Mouse (Mus musculus) heart, embryonic 15.5 days (tissue): Measurements from ENCODE around the gene Aaas. TPM values are rescaled to one million over a fixed set of nuclear protein-coding genes. Genes with fewer than 3 reads are reported as not detected.

Source experiments
- ATAC-seq: fragments of 200-750 bp; cut with Nextera tagmentation; replicated peaks from 2 replicates; pipeline ENCODE4 v1.8.0; 2017; ENCODE audit warnings: low read depth, moderate TSS enrichment; ENCODE audit not compliant: insufficient number of reproducible peaks, insufficient read depth, low FRiP score
- H3K27ac ChIP-seq: fragments of 300-500 bp; sonication (generic); 2 replicates; pipeline ENCODE4 v1.5.1; 2015; ENCODE audit warnings: mild to moderate bottlenecking, inconsistent platforms
- H3K27me3 ChIP-seq: fragments of 300-500 bp; sonication (generic); 2 replicates; pipeline ENCODE4 v1.6.1; 2015; ENCODE audit warnings: inconsistent platforms
- H3K36me3 ChIP-seq: fragments of 300-500 bp; sonication (generic); 2 replicates; pipeline ENCODE4 v1.6.1; 2015; ENCODE audit warnings: mild to moderate bottlenecking, inconsistent platforms
- H3K4me1 ChIP-seq: fragments of 300-500 bp; sonication (generic); replicated peaks from 2 replicates; pipeline ENCODE4 v1.6.1; 2015; ENCODE audit warnings: inconsistent platforms
- H3K4me2 ChIP-seq: fragments of 300-500 bp; sonication (generic); 2 replicates; pipeline ENCODE4 v1.6.1; 2015; ENCODE audit warnings: inconsistent platforms, mild to moderate bottlenecking, moderate library complexity
- H3K4me3 ChIP-seq: fragments of 300-500 bp; sonication (generic); 2 replicates; pipeline ENCODE4 v1.5.1; 2015; ENCODE audit warnings: mild to moderate bottlenecking, inconsistent platforms
- H3K9ac ChIP-seq: fragments of 300-500 bp; sonication (generic); 2 replicates; pipeline ENCODE4 v1.6.1; 2015; ENCODE audit warnings: mild to moderate bottlenecking, inconsistent platforms
- H3K9me3 ChIP-seq: fragments of 300-500 bp; sonication (generic); replicated peaks from 2 replicates; pipeline ENCODE4 v1.6.1; 2016; ENCODE audit warnings: inconsistent platforms
- WGBS: fragments of 180-500 bp; shearing (Covaris S2); methylation state at CpG from one replicate; pipeline ENCODE4 v1.1.7; 2015; ENCODE audit warnings: mixed read lengths; 5-methylcytosine and 5-hydroxymethylcytosine counted together
- polyA plus RNA-seq: library from polyadenylated mRNA; unstranded; fragments of >200 nt; fragmentation: Nextera tagmentation; extraction: Ambion mirVana; gene quantifications from 2 replicates; pipeline ENCODE4 v1.2.1, GENCODE M21; 2015

Gene Aaas
- 39.1 and 52.4 TPM in 2 replicates for polyA plus RNA-seq

DNA sequence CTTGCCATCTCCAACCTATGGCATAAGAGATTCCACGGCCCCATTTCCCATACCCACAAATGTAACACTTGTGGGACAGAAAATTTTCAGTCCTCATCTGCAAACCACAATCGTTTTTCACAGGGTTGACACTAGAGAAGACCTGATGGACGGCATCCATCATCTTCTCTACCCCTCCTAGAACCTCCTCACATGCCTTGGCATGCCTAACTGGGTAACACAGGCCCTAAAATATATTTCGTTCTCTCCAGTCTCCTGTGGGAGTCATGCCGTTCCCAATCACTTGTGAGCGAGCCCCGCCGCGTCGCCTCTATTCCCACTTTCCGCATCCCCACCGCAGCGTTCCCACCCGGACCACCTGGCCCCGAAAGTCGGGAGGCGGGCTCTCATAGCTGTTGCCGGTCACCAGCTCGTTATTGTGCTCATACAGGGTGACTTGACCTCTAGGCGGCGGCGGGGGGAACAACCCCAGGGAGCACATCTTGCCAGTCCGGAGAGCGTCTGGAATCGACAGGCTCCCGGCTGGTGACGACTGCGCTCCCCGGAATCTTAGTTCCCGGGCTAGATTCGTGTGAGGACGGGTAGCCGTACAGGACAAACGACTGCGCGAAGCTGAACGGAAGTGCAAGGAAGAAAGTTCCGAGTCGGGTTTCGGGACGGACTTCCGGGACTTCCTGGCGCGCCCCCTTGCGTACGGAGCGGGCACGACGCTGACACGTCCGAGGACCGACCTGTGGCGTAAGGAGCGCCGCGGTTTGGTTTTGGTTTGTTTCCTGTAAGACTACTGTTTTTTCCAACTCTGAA is at the start of gene Aaas:
Gene Aaas, minus strand, starts transcription at position 634 of the 804 bp plus-strand sequence.
- Histone ChIP-seq H3K4me1 (peaks cover 16% of the 10 kb centered on the region), H3K4me3 (peak within 1 kb of the TSS; percentile 80), H3K9me3 (no peaks in the 10 kb centered on the region), H3K9ac (peak within 1 kb of the TSS; percentile 85), H3K4me2 (peak within 1 kb of the TSS; percentile 84), H3K36me3 (peaks cover 20% of the 10 kb centered on the region), H3K27me3 (no peaks in the 10 kb centered on the region), H3K27ac (peak within 1 kb of the TSS; percentile 81)
- peak; percentile 87 for ATAC-seq
- WGBS, result under 1% methylated on average over 56 of the region's 56 CpGs

DNA sequence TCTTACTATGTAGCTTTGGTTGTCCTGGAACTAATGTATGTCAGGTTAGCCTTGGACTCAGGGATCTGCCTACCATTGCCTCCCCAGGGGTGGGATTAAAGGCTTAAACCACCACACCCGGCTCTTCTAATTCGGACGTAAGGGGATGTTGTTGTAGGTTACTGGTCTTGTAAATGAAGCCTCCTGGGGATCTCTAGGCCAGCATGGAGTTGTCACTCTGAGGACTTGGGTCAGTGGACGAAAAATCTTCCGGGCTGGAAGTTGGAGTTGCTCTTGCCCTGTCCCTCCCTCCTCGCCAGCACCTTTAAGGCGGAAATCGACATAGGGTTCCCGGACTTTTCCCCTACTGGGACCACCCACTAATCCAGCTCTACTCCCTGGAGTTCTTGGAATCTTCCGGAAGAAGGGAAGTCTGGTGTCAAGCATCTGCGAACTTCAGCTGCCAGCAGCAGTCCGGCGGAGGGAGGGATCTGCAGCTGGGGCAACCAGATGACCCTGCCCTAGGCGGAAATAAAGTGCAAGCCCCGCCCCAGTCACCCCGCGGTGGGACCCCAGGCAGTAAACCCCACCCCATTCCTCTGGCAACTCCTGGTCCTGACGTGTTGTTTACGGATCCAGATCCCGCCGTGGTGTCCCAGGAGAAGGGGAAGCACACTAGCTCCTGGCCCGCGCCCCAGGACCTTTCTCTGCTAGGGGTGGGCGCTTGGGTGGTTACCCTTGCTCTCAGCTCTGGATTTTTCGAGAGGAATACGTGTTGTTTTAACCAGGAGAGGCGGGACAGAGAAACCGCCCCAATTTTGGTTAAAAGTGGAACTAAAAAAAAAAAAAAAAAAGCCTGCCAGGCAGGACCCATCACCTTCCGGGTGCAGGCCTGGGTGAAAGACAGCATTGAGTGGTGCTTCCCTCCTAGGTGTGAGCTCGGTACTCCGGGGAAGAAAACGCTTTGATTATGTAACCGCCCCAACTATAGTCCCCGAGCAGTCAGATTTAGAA is 49.0 kb upstream of the Aaas start:
- H3K9ac ChIP-seq, result peak overlapping the region; percentile 69
- ATAC-seq, result peak; percentile 92

DNA sequence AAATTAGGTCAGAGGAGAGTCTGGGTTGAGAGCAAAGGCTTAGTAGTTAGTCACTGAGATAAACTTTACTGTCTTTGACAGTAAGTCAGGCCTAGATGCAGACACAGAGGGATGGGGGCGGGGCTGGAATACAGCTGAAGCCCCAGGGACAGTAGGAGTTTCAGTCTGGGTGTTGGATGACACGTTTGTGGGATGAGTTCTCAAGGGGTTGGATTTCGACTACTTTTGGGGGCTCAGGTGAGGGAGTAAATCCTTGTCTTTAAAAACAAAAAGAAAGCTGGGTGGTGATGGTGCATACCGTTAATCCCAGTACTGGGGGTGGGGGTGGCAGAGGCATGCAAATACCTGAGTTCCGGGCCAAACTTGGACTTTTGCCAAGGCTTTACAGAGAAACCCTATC is 48.1 kb upstream of the Aaas start:
- peaks cover 17% of the 10 kb centered on the region for H3K4me1 ChIP-seq

More for the DNA sequence above, 49.0 kb upstream of the Aaas start:
- peaks cover 18% of the 10 kb centered on the region for H3K4me1 ChIP-seq
- H3K27me3 ChIP-seq, result no peaks in the 10 kb centered on the region
- WGBS, result 2% methylated on average over 34 of the region's 34 CpGs
- no peaks in the 10 kb centered on the region for H3K9me3 ChIP-seq
- peak overlapping the region; percentile 72 for H3K4me2 ChIP-seq
- H3K27ac ChIP-seq, result peak overlapping the region; percentile 94
- no peaks in the 10 kb centered on the region for H3K36me3 ChIP-seq
- peak overlapping the region; percentile 58 for H3K4me3 ChIP-seq

DNA sequence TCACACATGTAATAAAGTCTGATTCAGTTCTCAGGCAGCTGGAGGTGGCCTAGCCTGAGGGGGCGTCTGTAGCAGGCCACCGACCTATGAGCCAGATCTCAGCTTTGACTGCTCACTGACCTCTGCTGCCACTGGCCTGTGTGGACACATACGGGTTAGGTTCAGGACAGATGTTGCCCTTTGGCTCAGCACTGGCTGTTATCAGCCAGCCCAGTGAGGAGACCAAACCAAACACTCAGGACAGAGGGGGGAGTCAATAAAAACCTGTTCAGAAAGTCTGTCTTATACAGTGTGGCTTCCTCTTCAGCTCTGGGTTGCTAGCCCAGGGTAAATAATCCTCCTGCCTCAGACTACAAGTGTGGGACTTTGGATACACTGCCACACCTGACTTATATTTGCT is 44.5 kb upstream of the Aaas start:
- H3K27ac ChIP-seq, result 0 out of 2 replicates have a peak overlapping the region, but pooled peaks have one; percentile 60
- no peaks in the 10 kb centered on the region for H3K9me3 ChIP-seq
- H3K9ac ChIP-seq, result no peak overlapping the region
- no peak overlapping the region for H3K4me3 ChIP-seq
- H3K4me1 ChIP-seq, result peaks cover 23% of the 10 kb centered on the region
- no peaks in the 10 kb centered on the region for H3K36me3 ChIP-seq
- H3K4me2 ChIP-seq, result no peak overlapping the region
- no peaks in the 10 kb centered on the region for H3K27me3 ChIP-seq
- 17% methylated on average over 3 of the region's 3 CpGs for WGBS
- no peak for ATAC-seq

More for the DNA sequence above, 48.1 kb upstream of the Aaas start:
- no peak for ATAC-seq
- no peaks in the 10 kb centered on the region for H3K9me3 ChIP-seq
- H3K27ac ChIP-seq, result peak overlapping the region; percentile 94
- H3K4me3 ChIP-seq, result peak overlapping the region; percentile 58; the same call in 1 of the 2 replicates
- WGBS, result 28% methylated on average over 5 of the region's 5 CpGs
- no peaks in the 10 kb centered on the region for H3K36me3 ChIP-seq
- H3K27me3 ChIP-seq, result no peaks in the 10 kb centered on the region
- H3K4me2 ChIP-seq, result peak overlapping the region; percentile 72
- H3K9ac ChIP-seq, result no peak overlapping the region

DNA sequence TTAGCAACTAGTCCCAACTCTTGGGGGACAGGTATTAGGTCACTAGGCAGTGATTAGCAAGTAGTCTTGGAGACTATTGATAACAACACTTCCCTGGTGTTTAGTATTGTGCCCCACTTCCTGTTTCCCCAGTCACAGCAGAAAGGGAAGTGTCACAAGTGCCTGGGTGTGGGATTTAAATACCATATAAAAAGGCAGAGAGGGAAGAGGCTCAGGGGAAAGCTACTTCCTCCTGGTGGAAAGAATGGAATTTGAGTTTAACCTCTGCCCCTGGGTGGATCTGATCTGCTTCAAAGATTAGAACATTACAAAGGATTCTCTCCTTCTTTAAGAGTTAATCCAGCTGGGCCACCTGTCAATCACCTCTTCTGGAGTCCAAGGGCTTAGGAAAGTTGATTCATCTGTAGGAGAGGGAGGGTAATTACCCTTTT is 43.0 kb upstream of the Aaas start:
- no peak overlapping the region for H3K4me2 ChIP-seq
- no peaks in the 10 kb centered on the region for H3K27me3 ChIP-seq
- peaks cover 16% of the 10 kb centered on the region for H3K4me1 ChIP-seq
- H3K27ac ChIP-seq, result peak overlapping the region; percentile 60
- no peak overlapping the region for H3K4me3 ChIP-seq
- no peaks in the 10 kb centered on the region for H3K36me3 ChIP-seq
- ATAC-seq, result no peak
- H3K9me3 ChIP-seq, result no peaks in the 10 kb centered on the region
- H3K9ac ChIP-seq, result no peak overlapping the region

DNA sequence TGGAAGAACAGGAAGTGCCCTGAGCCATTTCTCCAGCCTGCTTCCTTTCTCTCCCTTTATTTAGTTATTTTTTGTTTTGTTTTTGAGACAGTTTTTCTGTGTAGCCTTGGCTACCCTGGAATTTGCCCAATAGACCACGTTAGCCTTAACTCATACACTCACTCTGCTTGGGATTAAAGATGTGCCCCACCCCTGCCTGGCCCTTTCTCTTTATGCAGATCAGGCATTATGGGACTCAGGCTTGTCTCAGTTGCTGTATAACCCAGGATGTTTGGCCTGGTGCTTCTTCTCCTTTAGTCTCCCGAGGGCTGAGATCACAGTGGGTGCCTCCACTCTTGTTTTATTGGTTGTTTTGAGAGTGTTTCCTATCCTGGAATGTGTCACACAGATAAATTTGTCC is 41.9 kb upstream of the Aaas start:
- no peaks in the 10 kb centered on the region for H3K27me3 ChIP-seq
- H3K27ac ChIP-seq, result peak overlapping the region; percentile 60
- no peaks in the 10 kb centered on the region for H3K9me3 ChIP-seq
- no peak overlapping the region for H3K9ac ChIP-seq
- no peaks in the 10 kb centered on the region for H3K36me3 ChIP-seq
- H3K4me2 ChIP-seq, result no peak overlapping the region
- no peak overlapping the region for H3K4me3 ChIP-seq
- 26% methylated on average over 2 of the region's 2 CpGs for WGBS
- H3K4me1 ChIP-seq, result peaks cover 15% of the 10 kb centered on the region
- ATAC-seq, result no peak

DNA sequence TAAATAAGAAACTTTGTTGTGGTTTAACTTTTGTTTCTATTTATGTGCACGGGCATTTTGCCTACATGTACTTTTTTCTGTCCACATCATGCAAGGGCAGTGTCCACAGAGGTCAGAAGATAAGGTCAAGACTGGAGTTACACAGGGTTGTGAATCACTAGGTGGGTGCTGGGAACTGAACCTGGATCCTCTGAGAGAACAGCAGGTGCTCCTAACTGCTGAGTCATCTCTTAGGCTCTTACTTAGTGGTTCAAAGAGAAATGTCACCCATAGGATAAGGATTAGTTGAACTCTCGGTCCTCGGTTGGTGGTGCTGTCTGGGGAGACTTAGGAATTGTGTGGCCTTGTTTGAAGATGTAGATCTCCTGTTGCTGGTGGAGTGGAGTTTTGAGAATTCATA is 38.4 kb upstream of the Aaas start:
- no peak overlapping the region for H3K9ac ChIP-seq
- H3K27me3 ChIP-seq, result no peaks in the 10 kb centered on the region
- peaks cover 8% of the 10 kb centered on the region for H3K4me1 ChIP-seq
- no peak overlapping the region for H3K27ac ChIP-seq
- H3K4me2 ChIP-seq, result no peak overlapping the region
- H3K4me3 ChIP-seq, result no peak overlapping the region
- no peaks in the 10 kb centered on the region for H3K9me3 ChIP-seq
- ATAC-seq, result no peak
- H3K36me3 ChIP-seq, result no peaks in the 10 kb centered on the region
- WGBS, result 78% methylated on average over 3 of the region's 3 CpGs

DNA sequence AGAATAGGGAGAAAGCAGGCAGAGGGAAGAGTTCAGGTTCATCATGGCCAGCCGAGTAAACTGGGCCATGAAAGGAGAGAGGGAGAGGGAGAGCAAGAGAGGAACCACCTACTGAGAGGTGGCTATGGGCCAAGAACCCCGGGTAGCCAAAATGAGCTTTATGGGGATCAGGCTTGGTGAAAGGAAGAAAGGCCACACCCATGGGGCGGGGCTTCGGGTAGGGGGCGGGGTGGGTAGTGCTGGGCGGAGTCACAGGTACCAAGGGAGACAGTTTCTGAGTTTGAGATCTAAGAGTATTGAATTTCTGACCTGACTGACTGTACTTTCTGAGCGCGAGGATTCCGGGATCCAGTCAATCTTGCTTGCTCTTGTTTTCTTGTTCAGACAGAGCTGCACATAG is 36.1 kb upstream of the Aaas start:
- Histone ChIP-seq H3K4me3 (no peak overlapping the region), H3K9ac (no peak overlapping the region), H3K27me3 (no peaks in the 10 kb centered on the region), H3K9me3 (no peaks in the 10 kb centered on the region), H3K27ac (no peak overlapping the region), H3K36me3 (no peaks in the 10 kb centered on the region), H3K4me2 (no peak overlapping the region), H3K4me1 (no peaks in the 10 kb centered on the region)
- ATAC-seq, result no peak
- WGBS, result 49% methylated on average over 9 of the region's 9 CpGs

DNA sequence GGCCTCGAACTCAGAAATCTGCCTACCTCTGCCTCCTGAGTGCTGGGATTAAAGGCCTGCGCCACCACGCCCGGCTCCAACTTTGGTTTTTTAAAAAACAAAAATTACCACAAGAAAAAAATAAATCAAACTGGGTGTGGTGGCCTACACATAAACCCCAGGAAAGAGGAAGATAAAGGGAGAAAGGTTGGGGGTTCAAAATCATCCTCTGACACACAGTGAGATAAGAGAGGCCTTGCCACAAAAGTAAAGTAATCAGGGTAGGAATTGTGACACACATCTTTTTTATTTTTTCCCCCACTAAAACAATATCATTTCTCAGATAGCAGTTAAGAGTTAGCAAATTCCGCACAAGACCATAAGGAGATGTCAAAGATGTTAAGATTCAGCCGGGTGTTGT is 33.1 kb upstream of the Aaas start:
- Histone ChIP-seq H3K27me3 (no peaks in the 10 kb centered on the region), H3K9me3 (no peaks in the 10 kb centered on the region), H3K9ac (no peak overlapping the region), H3K36me3 (no peaks in the 10 kb centered on the region), H3K4me1 (no peaks in the 10 kb centered on the region), H3K4me2 (no peak overlapping the region), H3K27ac (no peak overlapping the region), H3K4me3 (no peak overlapping the region)
- WGBS, result 82% methylated on average over 6 of the region's 6 CpGs
- no peak for ATAC-seq

DNA sequence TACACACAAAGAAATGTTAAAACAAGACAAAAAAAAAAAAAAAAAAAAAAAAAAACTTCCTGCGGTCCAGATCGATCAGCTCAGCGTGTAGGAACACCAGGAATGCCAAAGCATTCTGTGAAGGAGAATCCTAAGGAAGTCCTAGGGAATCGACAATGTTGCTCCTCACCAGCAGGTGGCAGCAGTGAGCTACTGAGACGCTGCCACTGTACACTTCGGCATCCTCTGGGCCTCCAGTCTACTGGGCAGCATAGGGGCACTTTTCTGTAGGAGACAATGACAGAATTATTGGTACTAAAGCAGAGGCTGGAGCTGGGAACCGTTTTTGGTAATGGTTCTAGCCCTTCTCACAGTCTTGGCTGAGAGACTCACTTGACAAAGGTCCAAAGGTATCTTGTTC is 31.0 kb upstream of the Aaas start:
- Histone ChIP-seq H3K9ac (no peak overlapping the region), H3K4me3 (no peak overlapping the region), H3K4me1 (peaks cover 14% of the 10 kb centered on the region), H3K4me2 (no peak overlapping the region), H3K36me3 (no peaks in the 10 kb centered on the region), H3K9me3 (no peaks in the 10 kb centered on the region), H3K27me3 (no peaks in the 10 kb centered on the region), H3K27ac (no peak overlapping the region)
- ATAC-seq, result peak; percentile 60; the same call in 1 of the 2 replicates
- 3% methylated on average over 7 of the region's 7 CpGs for WGBS

DNA sequence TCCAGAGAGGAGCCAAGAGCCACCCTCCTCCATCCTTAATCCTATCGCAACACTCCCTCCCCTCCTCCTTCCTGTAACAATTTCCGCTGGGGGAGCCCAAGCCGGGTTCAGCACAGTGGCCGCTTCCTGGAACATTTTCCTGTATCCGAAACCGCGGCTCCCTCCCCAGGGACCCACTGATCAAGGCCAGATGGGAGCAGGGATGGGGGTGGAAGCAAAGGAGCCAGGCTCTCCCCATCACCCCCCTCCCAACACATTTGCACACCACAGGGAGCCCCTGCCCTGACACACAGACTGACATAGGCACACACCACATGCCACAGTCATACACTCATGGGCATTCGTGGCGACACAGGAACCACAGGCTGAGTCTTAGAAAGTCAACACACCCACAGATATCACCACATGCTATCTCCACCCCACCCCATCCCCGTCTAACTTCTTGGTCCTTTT is 27.3 kb upstream of the Aaas start:
- ATAC-seq, result peak; percentile 41
- H3K36me3 ChIP-seq, result no peaks in the 10 kb centered on the region
- H3K4me3 ChIP-seq, result peak overlapping the region; percentile 75; the same call in 1 of the 2 replicates
- H3K4me1 ChIP-seq, result peaks cover 18% of the 10 kb centered on the region
- peak overlapping the region; percentile 82 for H3K27ac ChIP-seq
- no peaks in the 10 kb centered on the region for H3K9me3 ChIP-seq
- peaks cover 3% of the 10 kb centered on the region; the same call in 1 of the 2 replicates for H3K27me3 ChIP-seq
- WGBS, result 7% methylated on average over 10 of the region's 10 CpGs
- H3K4me2 ChIP-seq, result peak overlapping the region; percentile 99
- no peak overlapping the region for H3K9ac ChIP-seq
